Mouse (Mus musculus): ENCODE measurements at regions not wholly inside any gene's neighbourhood (a gene's known extent, or its start where the extent isn't known, plus 50 kb on each side); places are given as distances from the start of the nearest gene placed in this dataset.
"Not testable (repeated sequence)": the region's sequence is repeated elsewhere in the genome, so short reads cannot be mapped to it uniquely, and the experiment has no call there.

DNA sequence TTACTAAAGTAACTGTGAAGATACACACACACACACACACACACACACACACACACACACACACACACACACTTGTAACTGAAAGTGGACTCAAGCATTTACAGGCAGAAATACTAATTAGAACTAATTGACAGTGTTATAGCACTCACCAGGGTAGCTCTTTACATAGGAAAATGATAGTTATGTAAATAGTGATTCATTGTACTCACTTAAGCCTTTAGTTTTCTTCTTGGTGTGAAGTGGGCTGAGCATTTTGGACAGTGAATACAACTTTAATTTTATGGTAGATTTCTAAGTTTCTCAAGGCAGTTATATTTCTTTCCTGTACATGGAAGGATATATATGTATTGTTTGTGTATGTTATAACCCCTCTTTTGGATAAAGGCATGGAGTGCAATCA, 704.5 kb upstream of the Nr2f1 start:
- no peak for DNase-seq (ENCODE audit: low read depth, low spot score)

- no peak for DNase-seq (ENCODE audit: low read depth, low spot score)
Observed at GRCm38 (mm10) chr13:78900693-78901092, 701.1 kb upstream of the Nr2f1 start.

DNA sequence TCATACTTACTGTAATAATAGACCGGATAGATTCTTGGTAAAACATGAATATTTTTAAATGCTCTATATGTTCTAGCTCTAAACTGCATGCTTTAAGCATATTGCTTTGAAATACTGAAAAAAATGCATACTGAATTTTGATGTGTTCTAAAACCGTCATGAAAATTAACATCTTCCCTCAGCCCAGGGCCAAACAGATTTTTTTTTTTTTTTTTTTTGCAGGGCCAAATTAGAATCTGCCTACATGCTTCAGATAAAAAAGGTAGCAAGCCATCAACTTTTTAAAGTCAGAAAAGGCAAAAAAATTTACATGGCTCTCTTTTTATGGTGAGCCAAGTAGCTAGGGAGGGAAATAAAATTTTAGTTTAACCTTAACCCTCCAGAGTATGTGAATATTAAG, 692.7 kb upstream of the Nr2f1 start:
- no peak for DNase-seq (ENCODE audit: low read depth, low spot score)

GRCm38 (mm10) chr13:78883062-78883461, 683.5 kb upstream of the Nr2f1 start:
- DNase-seq (ENCODE audit: low read depth, low spot score), result no peak

- no peak for DNase-seq (ENCODE audit: low read depth, low spot score)
Observed at GRCm38 (mm10) chr13:78872582-78872981, 673.0 kb upstream of the Nr2f1 start.

- DNase-seq (ENCODE audit: low read depth, low spot score), result no peak
Observed at GRCm38 (mm10) chr13:78871976-78872375, 672.4 kb upstream of the Nr2f1 start.

DNA sequence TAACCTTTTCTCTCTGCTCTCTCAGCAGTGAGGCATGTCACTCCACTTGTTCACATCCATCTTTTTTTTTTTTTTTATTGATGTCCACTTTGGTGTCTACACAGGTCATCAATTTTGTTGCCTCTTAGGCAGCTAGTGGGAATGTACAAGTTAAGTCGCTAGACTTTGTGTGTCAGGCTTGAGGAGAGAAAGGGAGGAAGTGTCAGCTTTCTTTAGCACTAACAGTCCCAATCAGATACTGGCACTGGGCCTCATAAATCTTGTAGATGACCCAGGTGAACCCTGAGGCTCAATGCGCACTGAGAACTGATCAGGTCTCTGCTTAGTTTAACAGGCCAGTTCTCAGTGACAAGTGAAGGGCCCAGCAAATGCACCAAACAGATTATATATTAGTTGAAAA, 671.7 kb upstream of the Nr2f1 start:
- no peak for DNase-seq (ENCODE audit: low read depth, low spot score)

- not testable (repeated sequence) for DNase-seq (ENCODE audit: low read depth, low spot score)
Observed at GRCm38 (mm10) chr13:78824357-78824756, 624.8 kb upstream of the Nr2f1 start.

- no peak for DNase-seq (ENCODE audit: low read depth, low spot score)
Observed at GRCm38 (mm10) chr13:78809656-78810055, 610.1 kb upstream of the Nr2f1 start.

- DNase-seq (ENCODE audit: low read depth, low spot score), result no peak
Observed at GRCm38 (mm10) chr13:78802838-78803124, 603.2 kb upstream of the Nr2f1 start.

DNA sequence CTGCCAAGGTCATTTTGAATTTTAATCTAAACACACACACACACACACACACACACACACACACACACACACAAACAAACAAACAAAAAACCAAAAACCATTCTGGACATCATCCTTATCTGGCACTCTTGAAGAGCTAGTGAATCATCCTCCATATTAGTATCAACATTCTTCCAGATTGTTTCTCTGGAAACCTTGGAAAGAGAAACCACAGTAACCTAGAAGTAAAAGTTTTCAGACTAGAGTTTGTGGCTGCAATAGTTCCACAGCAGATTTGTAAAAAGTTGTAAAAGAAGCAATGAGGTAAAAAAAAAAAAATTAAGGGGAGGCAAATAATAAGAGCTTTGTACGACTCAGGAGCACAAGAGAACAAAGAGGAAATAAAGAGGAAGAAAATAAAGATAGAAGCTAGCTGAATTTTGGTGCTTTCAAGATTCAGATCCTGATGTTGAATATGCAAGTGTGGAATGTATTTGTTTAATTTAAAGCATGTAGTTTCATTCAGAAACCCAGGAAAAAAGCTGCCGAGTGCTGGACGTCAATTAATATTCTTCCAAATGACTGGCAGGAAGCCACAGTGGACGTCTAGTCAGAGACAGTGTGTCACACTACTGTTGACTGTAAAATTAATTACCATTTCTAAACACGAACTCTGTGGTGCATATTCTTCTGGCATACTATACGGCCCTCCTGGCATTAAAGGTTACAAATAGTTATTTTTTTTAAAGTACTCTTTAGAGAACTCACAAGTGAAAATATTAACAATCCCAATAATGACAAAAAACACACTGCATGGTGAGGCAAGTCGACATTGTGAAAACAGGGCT, 602.7 kb upstream of the Nr2f1 start:
- no peak for DNase-seq (ENCODE audit: low read depth, low spot score)

GRCm38 (mm10) chr13:78799641-78800040, 600.1 kb upstream of the Nr2f1 start:
- DNase-seq (ENCODE audit: low read depth, low spot score), result no peak

- DNase-seq (ENCODE audit: low read depth, low spot score), result no peak
Observed at GRCm38 (mm10) chr13:78795228-78795627, 595.7 kb upstream of the Nr2f1 start.

- DNase-seq (ENCODE audit: low read depth, low spot score), result no peak
Observed at GRCm38 (mm10) chr13:78784285-78784684, 584.7 kb upstream of the Nr2f1 start.

GRCm38 (mm10) chr13:78783591-78784240, 584.2 kb upstream of the Nr2f1 start:
- no peak for DNase-seq (ENCODE audit: low read depth, low spot score)

Measured in ES-CJ7 (cell line).